Mouse (Mus musculus): ENCODE measurements around the gene Megf9. TPM values are rescaled to one million over a fixed set of nuclear protein-coding genes. Genes with fewer than 3 reads are reported as not detected.

Megf9 gene
- under 1 TPM; 0.66 to 0.81 TPM for polyA plus RNA-seq (2017; shearing (Covaris generic))

DNA sequence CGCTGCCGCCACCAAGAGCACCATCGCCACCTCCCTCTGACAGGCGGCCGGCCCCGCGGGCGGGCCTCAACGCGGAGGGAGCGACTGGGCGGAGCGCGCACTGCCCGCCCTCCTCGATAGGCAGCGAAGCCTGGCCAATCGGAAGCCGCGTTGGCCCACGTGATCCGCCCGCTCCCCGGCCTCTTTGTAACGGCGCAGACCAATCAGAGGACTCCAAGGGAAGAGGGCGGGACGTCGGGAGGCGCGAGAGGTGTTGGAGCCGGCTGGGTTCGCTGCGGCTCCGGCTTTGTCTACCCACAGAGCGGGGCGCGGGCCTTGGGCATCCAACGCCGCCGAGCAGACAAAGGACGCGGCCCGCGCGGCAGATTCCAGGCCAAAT is at the start of gene Megf9:
Gene Megf9, minus strand, starts transcription at position 105 of the 379 bp plus-strand sequence.
- ATAC-seq = peak; percentile 99

DNA sequence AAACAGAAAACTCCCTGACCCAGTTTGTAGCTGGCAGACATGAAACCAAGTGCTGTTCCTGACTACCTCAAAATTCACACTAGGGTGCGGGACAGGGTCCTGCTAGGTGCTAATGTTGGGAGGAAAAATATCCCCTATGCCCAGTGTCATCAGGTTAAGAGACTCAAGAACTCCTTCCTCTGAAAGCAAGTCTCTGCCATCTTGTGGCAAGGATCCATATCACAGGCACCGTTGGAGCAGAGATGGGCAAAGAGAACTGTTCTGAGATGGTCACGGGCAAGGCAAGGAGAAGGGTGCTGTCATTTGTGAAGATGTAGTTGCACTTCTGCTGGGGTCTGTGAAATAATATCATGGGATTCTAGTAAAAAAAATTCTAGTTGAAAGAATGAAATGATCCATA is 44.9 kb upstream of the Megf9 start:
- no peak for ATAC-seq

GRCm38 (mm10) chr4:70578301-70578700 is 43.5 kb upstream of the Megf9 start:
- no peak for ATAC-seq

GRCm38 (mm10) chr4:70576096-70576495 is 41.3 kb upstream of the Megf9 start:
- no peak for ATAC-seq

DNA sequence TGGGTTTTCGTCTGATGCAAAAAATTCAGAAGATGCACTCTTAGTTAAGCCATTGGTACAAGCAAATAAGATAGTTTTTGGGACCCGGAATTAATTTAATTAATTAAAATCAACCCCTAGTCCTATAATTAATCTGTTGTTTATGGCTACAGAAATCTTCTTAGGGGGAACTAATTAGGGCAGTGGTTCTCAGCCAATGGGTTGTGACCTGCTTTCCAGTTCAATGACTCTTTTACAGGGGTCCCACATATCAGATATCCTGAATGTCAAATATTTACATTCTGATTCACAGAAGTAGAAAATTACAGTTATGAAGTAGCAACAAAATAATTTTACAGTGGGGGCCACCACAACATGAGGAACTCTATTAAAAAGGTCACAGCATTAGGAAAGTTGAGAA is 39.1 kb upstream of the Megf9 start:
- ATAC-seq = no peak

- no peak for ATAC-seq
Observed at GRCm38 (mm10) chr4:70553888-70554287, 19.1 kb upstream of the Megf9 start.

DNA sequence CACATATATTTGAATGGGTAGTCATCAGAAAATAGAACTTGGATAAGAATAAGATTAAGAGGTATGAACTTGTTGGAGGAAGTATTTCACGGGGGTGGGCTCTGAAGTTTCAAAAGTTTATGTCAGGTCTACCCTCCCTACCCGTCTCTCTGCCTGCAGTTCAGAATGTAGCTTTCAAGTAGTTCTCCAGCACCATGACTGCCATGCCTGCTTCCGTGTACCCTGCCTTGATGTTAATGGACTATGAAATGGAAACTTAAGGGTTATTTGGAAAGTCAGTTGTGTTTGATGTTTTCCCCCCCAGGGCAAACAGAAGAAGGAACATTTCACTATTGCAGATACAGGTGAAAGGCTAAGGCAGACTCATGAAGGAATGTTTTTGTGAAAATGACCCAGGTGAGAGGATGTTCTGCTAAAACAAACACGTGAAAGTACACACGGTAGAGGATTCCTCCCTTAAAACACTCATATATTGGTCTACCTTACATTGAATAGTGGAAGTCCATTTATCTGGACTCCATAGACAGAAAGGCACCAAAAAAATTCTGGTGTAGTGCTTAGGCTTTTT is 18.5 kb upstream of the Megf9 start:
- no peak for ATAC-seq

DNA sequence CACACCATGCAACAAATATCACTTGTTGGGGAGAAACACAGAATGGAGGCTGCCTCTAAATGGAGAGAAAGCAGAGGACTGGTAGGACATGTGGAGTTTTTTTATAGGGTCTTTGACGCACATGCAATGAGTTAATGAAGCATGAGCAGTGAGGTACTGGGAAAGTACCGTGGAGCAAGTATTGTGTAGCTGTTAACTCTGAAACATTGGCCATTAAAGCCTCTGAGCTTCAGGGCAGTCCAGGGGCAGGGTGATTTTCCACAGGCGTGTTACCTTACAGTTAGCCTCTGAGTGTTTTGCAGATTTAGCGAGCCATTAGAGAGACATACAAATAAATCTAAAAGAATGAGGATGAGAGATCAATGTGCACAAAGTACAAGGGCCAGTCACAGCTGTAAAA is 17.3 kb upstream of the Megf9 start:
- ATAC-seq = no peak

GRCm38 (mm10) chr4:70547411-70548148 is 12.8 kb upstream of the Megf9 start:
- ATAC-seq = no peak

DNA sequence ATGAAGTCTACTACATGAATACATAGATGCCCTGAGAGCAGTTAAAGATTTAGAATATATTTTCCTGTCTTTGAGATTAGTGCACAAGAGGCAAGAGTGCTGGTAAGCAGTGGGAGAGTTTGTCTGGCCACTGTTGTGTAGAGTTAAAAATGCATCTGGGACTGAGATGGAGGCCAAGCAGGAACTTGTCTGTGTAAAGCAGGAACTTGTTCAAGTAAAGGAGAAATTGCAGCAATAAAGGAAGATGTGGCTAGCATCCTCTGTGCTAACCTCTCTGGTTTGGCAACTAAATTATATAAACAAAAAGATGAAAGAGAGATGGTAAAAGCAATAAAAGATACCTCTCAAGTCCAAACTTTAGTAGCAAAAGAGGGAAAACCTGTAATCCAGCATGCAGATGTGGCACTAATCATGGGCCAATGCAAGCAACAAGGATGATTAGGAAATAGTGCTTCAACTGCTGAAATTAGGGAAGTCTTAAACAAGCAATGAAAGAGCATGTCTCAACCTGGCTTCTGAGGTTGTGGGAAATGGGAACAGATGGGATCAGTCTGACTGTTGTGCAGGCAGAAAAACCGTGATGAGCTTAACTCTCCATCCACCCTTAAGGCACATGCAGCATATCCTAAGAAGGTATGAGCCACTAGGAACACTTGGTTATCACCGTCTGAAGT is 11.2 kb upstream of the Megf9 start:
- no peak for ATAC-seq

- no peak for ATAC-seq
Observed at GRCm38 (mm10) chr4:70544390-70544789, 9.6 kb upstream of the Megf9 start.

DNA sequence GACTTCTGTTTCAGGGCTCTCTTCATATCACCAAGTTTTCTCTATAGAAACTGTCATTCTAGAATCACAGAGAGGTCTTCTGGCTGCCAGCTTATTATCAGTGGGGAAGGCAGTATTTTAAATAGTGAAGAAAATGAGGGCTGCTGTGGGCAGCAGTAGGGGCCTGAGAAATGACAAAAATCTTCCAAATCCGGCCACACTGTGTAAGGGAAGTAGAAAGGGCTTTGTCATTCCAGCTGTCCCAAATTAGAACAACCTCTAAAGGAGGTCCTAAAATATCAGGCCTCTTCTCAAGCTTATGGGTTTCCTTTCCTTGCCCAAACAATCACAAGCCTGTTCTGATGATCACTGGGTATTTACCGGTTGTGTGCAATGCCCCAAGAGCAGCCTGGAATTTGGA is 7.6 kb upstream of the Megf9 start:
- ATAC-seq = no peak

DNA sequence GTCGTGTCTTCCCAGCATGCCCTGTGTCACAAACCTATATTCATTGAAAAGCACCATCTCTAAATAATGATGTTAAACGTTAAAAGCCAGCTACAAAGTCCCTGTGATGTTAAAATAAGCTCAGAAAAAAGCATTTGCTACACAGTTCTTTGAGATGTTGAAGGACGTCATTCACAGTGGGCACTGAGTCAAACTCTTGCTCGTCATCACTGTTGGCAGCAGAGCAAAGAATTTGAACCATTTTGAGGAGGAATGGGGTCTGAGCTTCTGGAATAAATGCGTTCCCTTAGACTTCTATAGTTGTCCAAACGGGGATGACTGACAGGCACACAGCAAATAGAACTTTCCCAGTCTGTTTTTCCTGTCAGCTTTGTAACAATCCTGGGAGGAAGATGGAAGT is 5.9 kb upstream of the Megf9 start:
- ATAC-seq = no peak

DNA sequence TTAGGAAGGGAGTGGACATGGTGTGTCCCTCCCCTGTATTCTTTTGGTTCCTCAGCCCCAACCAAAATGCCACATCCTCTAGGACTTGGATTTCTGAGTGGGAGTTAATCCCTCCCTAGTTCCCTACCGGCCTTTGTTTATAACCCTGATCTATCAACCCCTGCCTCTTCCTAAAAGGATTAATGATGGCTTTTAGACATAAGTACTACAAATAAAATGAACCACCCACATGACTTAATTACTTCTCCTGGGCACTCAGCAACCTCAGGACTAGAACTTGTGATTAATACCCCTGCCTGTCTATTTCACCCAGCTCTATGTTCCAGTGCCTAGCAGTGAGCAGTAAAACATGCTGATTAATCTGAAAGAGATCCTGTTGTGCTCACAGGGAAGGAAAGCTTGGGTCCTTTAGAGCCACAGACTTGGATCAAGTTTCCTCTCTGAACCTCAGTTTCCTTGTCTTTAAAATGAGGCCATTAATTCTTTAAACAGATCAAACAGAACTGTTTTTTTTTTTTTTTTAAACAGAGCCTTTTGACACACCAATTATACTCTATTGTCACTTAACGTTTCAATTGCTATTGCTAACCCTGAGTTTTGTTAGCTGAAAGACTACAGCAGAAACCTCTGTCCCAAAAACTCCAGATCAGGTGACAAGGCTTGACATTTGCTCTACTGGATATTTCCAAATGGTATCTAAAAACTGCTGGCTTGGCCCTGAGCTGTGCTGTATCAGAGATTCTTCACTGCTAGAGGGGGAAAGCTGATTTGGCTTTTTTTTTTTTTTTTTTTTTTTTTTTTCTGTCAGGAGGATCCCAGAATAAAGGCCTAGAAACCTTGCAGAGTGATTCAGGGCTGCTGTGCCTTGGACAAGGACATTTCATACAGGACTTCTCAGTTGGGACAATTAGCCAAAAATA is 2.1 kb upstream of the Megf9 start:
- ATAC-seq = no peak

GRCm38 (mm10) chr4:70535711-70536311 is 1.0 kb upstream of the Megf9 start:
- no peak for ATAC-seq

- ATAC-seq = no peak
Observed at GRCm38 (mm10) chr4:70535289-70535688, 494 bp upstream of the Megf9 start.

GRCm38 (mm10) chr4:70534078-70534890 is 511 bp downstream of the Megf9 start:
- peak; percentile 1 for ATAC-seq

- ATAC-seq = no peak
Observed at GRCm38 (mm10) chr4:70533056-70533805, 1.6 kb downstream of the Megf9 start.

DNA sequence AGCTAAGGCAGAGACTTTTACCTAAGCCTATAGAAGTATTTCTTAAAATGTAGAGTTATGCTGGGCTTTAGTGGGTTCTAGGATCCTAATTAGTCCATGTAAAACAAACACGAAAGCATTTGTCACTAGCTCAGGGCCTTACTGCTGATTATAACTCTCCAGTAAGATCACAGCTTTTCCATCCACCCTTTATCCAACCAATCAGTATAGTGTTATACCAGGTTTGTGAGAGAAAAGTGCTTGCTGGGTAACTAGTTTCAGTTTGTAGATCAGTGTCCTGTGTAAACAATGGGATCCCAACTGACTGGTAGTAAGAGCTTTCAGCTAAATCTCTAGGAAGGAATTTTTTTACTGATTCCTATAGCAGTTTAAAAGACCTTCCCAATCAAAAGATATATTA is 3.8 kb downstream of the Megf9 start:
- no peak for ATAC-seq

DNA sequence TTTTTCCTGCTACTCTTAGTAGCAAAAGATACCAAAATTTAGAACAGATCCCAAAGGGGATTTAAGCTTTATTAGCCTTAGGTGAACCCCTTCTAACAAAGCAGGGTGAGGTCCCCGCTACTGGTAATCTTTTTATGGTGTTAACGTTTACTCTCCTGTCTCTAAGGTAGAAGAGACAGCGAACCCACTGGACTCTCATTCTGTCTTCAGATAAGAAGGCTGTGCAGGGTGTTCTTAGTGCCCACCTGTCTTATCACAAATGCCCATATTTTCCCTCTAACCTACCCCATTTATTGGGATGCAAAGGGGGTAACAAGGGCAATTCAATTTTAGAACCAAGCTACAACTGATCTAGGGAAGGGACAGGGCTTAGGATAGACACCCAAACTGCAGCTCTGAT is 6.2 kb downstream of the Megf9 start:
- ATAC-seq = no peak

DNA sequence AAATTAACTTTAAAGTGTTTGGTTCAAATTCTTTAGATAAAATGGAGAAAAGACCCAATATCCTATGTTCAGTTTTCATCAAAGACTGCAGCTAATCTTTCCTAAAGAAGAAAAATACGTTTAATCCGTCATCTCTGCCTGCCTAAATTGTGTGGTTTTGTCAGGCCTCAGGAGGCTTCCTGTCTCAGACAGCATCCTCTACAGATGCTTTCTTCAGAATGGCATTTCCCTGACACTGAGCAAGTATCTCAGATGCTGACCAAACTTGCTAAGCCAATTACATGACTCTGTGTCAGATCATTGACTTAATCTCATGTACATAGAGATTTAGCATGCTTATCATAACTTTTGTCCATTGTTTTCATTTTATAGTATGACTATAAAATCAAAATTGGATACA is 11.4 kb downstream of the Megf9 start:
- no peak for ATAC-seq

Measured in activated CD4-positive, CD25-positive, alpha-beta regulatory T cell, adult 4 months (primary cell).